Mouse (Mus musculus) fibroblast of lung, adult 2 months (primary cell): ENCODE measurements around the gene Hlcs.

Experiments used
- DNase-seq: peaks from one replicate; pipeline ENCODE4 v3.0.0-alpha.2; 2011; ENCODE audit warnings: low read depth

The Hlcs gene

DNA sequence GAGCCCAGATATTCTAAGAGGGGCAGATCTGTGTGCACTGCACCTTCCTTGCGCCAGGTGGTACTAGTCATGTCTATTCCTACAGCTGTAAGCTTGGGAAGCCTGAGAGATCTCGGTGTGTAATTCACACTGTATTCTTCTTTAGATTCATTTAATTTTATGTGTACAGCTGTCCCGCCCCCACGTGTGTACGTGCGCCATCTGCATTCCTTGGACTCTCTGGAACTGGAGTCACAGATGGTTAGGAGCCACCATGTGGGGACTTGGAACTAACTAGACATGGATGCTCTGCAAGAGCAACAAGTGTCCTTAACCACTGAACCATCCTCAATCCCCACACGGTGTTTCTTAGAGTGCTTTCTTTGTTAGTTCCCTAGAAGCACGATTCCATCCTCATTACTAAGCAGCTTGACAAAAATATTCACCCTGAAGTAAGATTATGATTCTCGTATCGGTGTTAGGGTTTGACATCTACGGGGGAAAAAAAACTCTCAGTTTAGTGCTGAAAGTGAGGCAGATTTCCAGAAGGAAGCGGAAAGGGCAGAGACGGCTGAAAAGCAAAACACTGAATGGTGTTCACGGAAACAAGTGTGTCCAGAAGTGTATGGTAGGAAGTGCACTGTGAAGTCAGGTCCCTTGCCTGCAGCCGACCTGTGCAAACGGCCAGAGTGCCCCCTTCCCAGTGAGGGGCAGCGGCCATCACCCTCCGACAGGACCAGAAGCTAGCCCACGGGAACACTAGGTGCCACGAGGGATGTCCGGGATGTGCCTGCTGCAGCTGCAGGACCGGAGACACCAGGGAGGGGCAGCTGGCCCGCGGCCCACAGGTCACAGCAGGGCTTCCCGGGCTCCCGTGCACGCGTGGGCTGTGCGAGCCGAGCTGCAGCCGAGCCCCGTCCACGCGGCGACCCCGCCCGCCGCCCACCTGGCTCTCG lies 24.0 kb downstream of the Hlcs start:
- no peak for DNase-seq

- no peak for DNase-seq
Observed at GRCm38 (mm10) chr16:94287826-94288225, 25.5 kb downstream of the Hlcs start.

DNA sequence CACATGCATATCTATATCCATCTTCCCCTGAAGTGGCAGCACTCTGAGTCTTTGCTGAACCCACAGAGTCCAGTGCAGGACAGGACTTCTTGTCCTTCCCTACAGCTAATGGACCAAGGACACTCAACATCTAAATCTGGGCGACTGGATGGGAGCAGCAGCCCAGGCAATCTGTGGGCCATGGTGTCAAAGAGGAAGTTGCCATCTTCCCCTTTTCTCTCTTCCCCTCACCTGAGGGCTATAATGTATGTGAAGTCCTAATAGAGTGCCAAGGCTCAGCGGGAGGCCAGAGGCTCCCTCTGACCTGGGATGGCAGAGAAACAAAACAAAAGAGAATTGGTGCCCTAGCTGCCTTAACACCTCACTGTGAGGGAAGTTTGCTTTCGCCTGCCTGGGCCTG lies 29.4 kb downstream of the Hlcs start:
- DNase-seq: no peak

DNA sequence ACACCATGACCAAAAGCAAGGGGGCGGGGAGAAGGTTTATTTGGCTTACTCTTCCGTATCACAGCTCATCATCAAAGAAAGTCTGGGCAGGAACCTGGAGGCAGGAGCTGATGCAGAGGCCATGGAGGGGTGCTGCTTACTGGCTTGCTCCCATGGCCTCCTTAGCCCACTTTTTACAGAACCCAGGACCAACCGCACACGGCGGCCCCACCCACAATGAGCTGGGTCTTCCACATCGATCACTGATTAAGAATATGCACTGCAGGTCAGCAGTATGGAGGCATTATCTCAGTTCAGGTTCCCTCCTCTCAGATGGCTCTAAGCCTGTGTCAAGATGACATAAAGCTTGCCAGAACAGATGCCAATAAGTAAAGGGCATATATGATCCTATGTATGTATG lies 42.5 kb downstream of the Hlcs start:
- no peak for DNase-seq

GRCm38 (mm10) chr16:94269635-94270034 lies 43.7 kb downstream of the Hlcs start:
- DNase-seq: peak; percentile 49

DNA sequence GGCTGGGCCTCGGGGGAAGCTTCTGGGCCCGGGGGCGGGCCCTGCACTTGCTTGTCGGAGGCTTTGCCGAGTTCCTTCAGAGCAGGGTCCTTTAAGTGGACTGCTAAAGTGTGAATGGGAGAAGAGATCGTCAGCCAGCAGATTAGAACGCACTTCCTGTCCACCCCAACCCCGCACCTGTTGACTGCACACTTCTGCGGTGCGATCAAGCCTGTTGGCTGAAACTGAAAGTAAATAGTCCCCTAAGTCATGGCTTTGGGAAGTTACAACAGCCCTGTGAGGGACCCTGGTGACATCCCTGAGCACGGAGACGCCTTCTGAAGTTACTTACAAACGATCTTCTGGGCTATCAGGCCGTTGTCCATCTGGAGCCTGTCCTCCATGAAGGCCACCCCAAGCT lies 45.2 kb downstream of the Hlcs start:
- no peak for DNase-seq

DNA sequence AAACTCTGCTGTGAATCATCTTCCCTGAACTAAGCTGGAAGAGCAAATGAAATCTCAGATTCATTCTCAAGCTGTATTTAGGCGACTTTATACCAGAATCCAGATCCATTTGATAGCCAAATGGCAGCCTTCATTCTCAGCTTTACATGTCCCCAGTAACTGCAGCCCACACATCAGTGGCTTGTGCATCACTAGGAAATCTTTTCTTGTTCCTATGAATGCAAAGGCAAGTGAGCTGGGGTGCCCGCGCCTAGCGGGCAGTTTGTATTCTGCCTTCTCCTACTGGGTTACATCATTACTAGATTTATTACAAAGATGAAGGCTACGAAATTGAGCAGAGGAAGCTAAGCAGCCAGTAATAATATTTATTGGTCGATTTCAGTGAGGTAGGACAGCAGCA lies 48.8 kb downstream of the Hlcs start:
- no peak for DNase-seq

DNA sequence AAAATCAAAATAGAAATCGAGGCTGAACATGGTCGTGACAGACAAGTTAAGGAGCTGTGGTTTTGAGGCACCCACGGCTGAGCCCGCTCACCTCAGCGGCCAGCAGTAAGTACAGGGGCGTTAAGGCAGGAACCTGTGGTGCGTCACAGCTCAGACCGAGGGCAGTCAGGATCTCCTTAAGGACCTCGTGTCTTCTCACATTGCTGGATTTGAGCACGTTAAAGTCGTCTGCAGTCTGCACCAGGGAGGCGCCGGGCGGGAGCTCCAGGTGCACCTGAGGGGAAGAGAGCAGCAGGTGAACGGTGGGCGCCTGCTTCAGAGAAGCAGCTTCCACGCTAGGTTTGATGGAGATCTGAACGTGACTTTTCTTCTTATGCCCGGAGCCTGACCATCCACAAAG lies 50.9 kb downstream of the Hlcs start:
- DNase-seq: no peak

GRCm38 (mm10) chr16:94260938-94261630 lies 52.3 kb downstream of the Hlcs start:
- DNase-seq: no peak

DNA sequence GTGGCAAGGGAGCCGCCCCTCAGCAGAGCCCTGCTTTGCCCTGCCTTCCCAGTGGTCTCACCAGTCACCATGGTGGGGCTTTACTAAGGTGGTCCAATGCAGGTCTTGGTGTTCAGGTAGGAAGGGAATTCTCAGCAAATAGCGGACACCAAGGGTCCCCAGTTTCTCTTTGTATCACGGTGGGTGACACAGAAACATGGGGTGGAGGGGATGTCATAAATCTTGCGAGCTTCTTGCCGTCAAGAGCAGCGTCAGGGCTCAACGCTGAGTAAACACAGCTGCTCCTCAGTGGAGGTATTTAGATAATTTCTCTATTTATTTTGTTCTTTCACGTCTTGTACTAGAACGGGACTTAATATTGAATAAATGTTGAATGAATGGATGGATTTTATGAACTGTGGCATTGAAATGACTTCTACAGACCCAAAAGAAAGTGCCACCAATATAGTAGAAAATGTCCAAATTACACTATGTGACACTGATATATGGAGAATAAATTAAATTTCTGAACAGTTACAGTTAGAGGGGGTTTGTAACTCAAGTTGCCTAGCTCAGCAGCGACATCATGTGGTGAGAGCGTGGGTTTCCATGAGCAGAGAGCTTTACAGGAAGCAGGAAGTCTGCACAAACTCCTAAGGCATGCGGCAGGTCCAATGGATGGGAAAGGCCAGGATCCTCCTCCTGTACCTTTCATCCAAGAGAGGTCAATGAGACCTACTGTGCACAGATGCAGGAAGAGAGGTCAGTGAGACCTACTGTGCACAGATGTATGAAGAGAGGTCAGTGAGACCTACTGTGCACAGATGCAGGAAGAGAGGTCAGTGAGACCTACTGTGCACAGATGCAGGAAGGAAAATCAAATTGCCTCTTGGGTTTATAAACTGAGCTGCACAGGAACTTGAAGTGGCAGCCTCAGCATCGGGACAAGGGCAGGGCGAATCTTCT lies 54.7 kb downstream of the Hlcs start:
- peak; percentile 52 for DNase-seq

DNA sequence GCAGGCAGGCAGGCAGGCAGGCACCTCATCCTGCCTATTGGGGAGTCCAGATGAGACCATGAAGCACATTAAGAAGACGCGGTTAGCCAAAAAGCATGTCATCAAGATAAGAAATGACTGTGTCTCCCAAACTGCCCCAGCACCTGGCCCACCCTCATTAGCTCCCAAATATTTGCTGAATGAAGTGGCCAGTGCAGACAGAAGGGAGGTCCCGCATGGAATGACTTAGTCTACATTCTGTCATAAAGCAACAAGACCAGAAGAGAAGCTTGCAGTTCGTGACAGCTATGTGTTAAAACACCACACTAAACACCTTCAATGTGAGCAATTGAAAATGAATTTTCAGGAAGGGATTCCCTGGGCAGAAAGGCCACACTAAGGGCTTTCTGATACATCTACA lies 57.8 kb downstream of the Hlcs start:
- DNase-seq: no peak

DNA sequence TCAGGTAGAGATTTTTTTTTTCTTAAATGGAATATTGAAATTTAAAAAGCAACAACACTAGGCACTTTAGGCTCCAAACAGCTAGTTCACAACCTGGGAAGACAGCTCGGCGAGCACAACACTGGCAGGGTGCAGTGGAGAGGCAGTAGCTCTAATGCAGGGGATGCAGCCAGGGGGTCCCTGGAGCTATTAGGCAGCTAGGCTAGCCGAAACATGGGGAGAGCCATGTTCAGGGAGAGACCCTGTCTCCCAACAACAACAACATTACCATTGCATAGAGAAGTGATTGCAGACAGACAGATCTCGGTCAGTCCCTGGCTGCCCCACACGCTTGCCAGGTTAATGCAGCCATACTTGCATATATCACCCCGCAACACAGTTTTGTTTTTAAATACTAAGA lies 58.3 kb downstream of the Hlcs start:
- DNase-seq: no peak

DNA sequence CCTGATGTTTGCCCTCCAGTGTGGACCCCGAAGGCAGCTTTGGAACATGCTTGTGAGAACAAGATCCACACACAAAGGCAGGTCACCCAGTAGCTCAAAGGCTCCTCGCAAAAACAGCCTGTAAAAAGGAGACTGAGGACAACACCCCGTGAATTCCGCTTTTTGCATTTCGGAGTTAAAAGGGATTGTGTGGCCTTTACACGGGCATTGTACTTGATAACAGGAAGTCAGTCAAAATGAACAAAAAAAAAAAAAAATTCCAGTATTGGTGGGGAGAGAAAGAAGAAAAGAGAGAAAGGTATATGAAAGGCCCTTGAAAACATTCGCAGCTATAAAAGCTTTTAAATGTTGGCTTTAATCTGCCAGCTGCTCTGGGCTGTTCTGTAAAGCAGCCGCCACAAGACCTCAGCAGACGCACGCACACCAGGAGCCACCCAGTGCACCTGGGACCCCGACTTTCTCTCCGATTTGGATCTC lies 58.9 kb downstream of the Hlcs start:
- DNase-seq: no peak

GRCm38 (mm10) chr16:94253671-94254414 lies 59.5 kb downstream of the Hlcs start:
- DNase-seq: no peak

- no peak for DNase-seq
Observed at GRCm38 (mm10) chr16:94251756-94252155, 61.6 kb downstream of the Hlcs start.

DNA sequence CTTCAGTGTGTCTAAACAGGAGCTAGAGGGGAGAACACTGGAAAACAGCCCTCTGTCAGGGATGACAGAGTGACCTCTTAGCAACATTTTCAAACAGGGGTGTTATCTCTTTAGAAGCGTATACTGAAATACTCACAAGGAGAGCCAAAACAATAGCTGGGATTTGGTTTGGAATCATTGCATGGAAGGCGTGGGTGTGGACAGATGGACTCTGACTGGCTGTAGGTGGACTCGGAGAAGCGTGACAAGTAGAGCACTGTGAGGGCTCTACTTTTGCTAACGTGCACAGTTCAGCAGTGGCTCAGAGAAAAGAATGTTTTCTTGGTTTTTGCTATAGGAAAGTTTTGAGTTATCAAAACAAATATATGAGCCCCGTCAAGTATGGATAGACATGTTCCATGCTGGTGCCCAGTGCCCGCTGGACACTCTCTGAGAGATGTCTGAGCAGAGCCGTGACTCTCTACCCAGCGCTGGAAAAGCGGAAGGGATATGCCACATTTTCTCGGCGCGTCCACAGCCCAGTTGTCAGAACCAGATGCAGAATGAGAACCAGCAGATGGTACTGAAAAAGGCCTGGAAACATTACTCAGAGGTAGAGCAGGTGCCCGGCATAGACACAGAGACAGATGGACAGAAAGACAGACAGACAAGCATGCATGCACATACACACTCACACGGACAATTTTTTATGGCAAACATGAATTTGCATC lies 62.6 kb downstream of the Hlcs start:
- DNase-seq: no peak

DNA sequence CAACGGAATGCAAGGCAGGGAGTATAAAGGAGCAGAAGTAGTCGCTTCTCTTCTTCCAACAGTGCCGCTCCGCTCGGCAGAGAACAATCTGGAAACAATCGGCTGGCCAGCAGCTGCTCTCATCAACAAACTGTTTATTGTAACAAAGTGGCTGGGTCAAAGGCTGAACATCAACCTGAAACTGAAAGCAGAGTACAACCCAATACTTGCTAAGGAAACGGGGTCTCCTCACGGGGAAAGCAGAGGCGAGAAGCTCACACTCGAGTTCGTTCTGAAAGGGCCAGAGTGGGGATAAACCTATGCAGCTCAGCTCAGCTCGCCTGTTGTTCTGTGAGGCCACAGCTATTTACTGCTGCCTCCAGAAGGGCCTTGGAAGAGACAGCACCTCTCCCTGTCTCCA lies 63.2 kb downstream of the Hlcs start:
- no peak for DNase-seq

- DNase-seq: no peak
Observed at GRCm38 (mm10) chr16:94249666-94250065, 63.7 kb downstream of the Hlcs start.

- DNase-seq: no peak
Observed at GRCm38 (mm10) chr16:94248721-94249120, 64.7 kb downstream of the Hlcs start.

GRCm38 (mm10) chr16:94246976-94247375 lies 66.4 kb downstream of the Hlcs start:
- DNase-seq: no peak
